Mouse (Mus musculus): ENCODE results near the gene Ankdd1a. TPM values are rescaled to one million over a fixed set of nuclear protein-coding genes. Genes with fewer than 3 reads are reported as not detected.

Gene Ankdd1a
- polyA plus RNA-seq, 1 experiment from 2014 or later = not detected

DNA sequence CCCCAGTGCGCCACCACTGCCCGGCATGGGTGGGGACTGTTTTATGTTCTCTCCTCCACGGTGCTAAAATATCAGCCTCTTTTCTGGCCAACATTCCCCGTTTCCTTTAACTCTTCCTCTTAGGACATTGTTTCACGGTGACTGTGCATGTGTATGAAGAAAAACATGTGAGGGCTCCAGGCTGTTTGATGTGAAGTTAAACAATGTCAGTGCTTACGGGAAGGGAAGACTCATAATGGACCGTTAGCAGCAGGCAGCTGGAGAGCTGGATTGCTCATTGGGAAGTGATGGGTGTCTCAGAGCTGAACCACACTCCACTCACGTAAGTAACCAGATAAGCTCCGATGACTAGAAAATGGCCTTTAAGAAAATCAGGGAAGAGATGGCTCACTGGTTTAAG lies 19.7 kb upstream of the Ankdd1a start:
- H3K36me3 ChIP-seq = no peaks in the 10 kb centered on the region
- H3K9me3 ChIP-seq (replicated peaks) = no peaks in the 10 kb centered on the region
- no peak for DNase-seq (ENCODE audit: low spot score)
- H3K27ac ChIP-seq (replicated peaks) = no peak overlapping the region
- WGBS = 94% methylated on average over 9 of the region's 9 CpGs
- H3K4me1 ChIP-seq = peaks cover 2% of the 10 kb centered on the region; the same call in 1 of the 2 replicates
- H3K27me3 ChIP-seq (ENCODE audit: low read depth, poor library complexity, severe bottlenecking) = no peaks in the 10 kb centered on the region
- H3K4me3 ChIP-seq = no peak overlapping the region

DNA sequence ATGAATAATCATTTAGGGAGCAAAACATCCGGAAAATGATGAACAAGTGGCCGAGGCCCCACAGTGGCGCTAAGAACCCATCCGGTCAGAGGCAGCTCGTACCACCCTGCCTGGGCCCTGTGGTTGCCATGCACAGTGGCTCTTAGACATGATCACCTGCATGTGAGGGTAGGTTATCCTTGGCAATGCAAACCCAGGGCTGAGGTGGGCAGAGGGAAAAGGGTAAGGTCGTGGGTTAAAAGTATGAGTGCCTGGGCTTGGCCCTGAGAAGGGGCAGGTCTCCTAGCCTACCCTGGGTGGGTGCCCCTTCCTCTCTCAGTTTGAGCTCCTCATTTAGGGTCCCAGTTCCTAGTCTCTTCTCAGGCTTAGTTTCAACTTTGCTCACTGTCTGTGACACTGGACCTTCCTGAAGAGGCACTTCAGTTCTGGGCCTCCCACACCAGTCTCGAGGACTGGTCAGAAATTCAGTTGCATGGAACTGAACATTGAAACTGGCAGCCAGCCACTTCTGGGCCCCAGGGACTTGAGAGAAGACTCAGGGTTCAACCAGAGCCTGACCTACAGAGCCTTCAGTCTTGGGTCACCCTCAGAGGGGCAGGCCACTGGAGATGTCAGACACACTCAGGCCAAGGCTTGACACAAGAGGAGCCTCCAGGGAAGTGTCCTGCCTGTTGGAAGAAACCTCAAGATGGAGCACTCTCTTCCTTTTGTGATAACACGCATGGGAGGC lies 18.1 kb upstream of the Ankdd1a start:
- H3K4me3 ChIP-seq = no peak overlapping the region
- H3K9me3 ChIP-seq (replicated peaks) = 0 out of 2 replicates have a peak, but pooled peaks cover 6% of the 10 kb centered on the region
- no peak overlapping the region for H3K27ac ChIP-seq (replicated peaks)
- no peak for DNase-seq (ENCODE audit: low spot score)
- 91% methylated on average over 8 of the region's 8 CpGs for WGBS
- H3K4me1 ChIP-seq = peaks cover 2% of the 10 kb centered on the region; the same call in 1 of the 2 replicates
- H3K36me3 ChIP-seq = no peaks in the 10 kb centered on the region
- no peaks in the 10 kb centered on the region for H3K27me3 ChIP-seq (ENCODE audit: low read depth, poor library complexity, severe bottlenecking)

DNA sequence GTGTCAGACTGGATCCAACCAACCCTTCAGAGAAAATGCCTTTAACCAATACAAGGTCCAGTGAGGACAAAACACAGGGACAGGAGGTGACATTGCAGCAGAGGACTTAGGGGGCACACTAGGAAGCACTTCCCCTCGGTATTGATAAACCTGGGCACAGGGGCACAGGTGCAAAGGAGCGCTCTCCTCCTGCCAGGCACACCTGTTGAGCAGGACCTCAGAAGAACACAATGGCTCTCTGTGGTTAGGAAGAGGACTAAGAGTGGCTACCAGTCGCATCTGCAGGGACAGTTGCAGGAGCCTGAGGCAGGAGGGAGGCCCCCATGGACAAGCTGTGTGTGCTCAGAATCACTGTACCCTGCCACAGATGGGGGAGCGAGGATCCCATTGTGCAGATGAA lies 16.5 kb upstream of the Ankdd1a start:
- H3K4me3 ChIP-seq = no peak overlapping the region
- H3K4me1 ChIP-seq = no peaks in the 10 kb centered on the region
- DNase-seq (ENCODE audit: low spot score) = no peak
- no peak overlapping the region for H3K27ac ChIP-seq (replicated peaks)
- H3K27me3 ChIP-seq (ENCODE audit: low read depth, poor library complexity, severe bottlenecking) = no peaks in the 10 kb centered on the region
- WGBS = 71% methylated on average over 4 of the region's 4 CpGs
- no peaks in the 10 kb centered on the region for H3K36me3 ChIP-seq
- 0 out of 2 replicates have a peak, but pooled peaks cover 6% of the 10 kb centered on the region for H3K9me3 ChIP-seq (replicated peaks)

DNA sequence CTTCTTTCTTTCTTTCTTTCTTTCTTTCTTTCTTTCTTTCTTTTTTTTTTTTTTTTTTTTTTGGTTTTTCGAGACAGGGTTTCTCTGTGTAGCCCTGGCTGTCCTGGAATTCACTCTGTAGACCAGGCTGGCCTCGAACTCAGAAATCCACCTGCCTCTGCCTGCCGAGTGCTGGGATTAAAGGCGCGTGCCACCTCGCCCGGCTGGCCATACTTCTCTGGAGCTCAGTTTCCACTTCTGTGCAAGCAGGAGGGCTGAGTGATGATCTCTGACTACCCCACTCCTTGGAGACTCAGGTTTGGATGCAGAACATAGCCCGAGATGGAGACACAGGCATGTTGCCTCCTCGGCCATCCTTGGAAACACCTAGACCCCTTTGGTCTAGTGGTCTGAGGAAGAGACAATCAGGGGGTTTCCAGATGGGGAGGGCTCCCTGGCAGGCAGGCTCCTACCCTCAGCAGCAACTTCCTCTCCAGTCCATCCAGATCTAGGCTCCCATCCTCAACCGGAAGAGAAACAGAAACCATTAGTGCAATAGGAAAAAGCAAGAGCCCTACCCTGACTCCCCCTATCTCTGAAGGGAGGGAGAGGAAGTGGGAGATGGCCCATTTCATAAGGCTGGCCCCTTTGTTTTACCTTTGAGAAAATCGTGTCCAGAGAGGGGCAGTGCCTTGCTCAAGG lies 15.9 kb upstream of the Ankdd1a start:
- Histone ChIP-seq H3K36me3 (no peaks in the 10 kb centered on the region), H3K4me3 (no peak overlapping the region), H3K27ac (replicated peaks) (no peak overlapping the region), H3K4me1 (no peaks in the 10 kb centered on the region), H3K27me3 (ENCODE audit: low read depth, poor library complexity, severe bottlenecking) (no peaks in the 10 kb centered on the region), H3K9me3 (replicated peaks) (0 out of 2 replicates have a peak, but pooled peaks cover 6% of the 10 kb centered on the region)
- DNase-seq (ENCODE audit: low spot score) = no peak
- WGBS = 89% methylated on average over 11 of the region's 11 CpGs

DNA sequence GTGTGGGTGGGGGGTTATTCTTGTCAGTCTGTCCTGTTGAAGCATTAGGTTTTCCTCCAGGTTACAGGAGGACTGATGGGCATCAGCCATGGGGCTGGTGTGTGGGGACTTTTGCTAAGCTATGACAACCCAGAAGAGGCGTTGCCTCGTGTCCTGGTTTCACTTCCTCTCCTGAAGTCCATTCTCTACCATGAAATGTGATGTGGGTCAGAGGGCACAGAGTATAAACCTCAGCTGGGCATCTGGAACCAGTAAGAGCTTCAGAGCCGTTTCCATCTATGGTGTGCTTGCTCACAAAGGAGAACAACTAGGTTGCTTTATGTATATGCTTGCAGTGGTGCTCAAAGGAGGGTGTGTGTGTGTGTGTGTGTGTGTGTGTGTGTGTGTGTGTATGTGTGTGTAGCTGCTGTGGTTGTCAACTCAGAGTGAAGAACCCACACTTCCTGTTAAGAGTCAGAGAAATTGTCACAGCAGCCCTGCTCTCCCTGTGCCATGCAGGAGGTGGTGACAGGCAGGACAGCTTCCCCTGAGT lies 15.3 kb upstream of the Ankdd1a start:
- WGBS = 84% methylated on average over 3 of the region's 3 CpGs
- no peaks in the 10 kb centered on the region for H3K36me3 ChIP-seq

DNA sequence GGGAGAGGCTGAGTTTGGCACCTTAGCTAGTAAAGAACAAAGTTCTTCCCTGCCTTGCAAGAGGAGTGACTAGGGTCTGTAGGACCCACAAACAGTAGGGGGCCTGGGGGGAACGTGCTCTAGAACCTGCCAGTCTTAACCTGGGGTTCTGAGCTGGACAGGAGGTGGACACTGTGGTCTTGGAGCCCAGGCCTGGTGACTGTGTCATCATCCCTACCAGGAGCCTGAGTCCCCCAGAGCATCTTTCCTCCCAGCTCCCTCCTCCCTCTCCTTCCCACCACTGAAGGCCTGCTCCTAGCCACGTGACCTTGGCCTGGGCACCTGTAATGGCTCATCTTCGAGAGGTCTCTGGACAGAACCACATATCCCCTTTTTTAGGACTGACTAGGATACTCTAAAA lies 14.1 kb upstream of the Ankdd1a start:
- Histone ChIP-seq H3K27me3 (ENCODE audit: low read depth, poor library complexity, severe bottlenecking) (no peaks in the 10 kb centered on the region), H3K4me3 (no peak overlapping the region), H3K36me3 (no peaks in the 10 kb centered on the region), H3K9me3 (replicated peaks) (0 out of 2 replicates have a peak, but pooled peaks cover 6% of the 10 kb centered on the region), H3K27ac (replicated peaks) (no peak overlapping the region), H3K4me1 (no peaks in the 10 kb centered on the region)
- 85% methylated on average over 3 of the region's 3 CpGs for WGBS
- no peak for DNase-seq (ENCODE audit: low spot score)

More for the DNA sequence above, 15.3 kb upstream of the Ankdd1a start:
- DNase-seq (ENCODE audit: low spot score) = no peak
- H3K9me3 ChIP-seq (replicated peaks) = 0 out of 2 replicates have a peak, but pooled peaks cover 6% of the 10 kb centered on the region
- no peaks in the 10 kb centered on the region for H3K27me3 ChIP-seq (ENCODE audit: low read depth, poor library complexity, severe bottlenecking)
- no peak overlapping the region for H3K27ac ChIP-seq (replicated peaks)
- H3K4me3 ChIP-seq = no peak overlapping the region
- no peaks in the 10 kb centered on the region for H3K4me1 ChIP-seq

DNA sequence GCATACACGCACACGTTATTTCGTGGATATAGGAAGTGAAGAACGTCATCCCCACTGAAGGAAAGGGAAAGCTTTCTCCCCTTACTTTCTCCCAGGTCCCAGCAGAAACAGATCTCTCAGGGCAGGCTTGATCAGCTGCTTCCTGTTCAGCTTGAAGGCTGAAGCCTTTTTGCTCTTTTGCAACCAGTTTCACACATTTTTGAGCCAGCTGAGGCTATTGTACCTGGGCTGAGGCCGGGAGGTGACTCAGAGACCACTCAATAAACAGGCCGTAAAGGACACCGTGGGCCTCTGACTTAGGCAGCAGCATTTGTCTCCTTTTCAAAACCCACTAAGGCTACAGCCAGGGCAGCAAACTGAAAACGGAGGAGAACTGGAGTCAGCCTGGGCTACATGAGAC lies 13.0 kb upstream of the Ankdd1a start:
- H3K27ac ChIP-seq (replicated peaks) = no peak overlapping the region
- no peaks in the 10 kb centered on the region for H3K36me3 ChIP-seq
- H3K27me3 ChIP-seq (ENCODE audit: low read depth, poor library complexity, severe bottlenecking) = no peaks in the 10 kb centered on the region
- DNase-seq (ENCODE audit: low spot score) = no peak
- no peak overlapping the region for H3K4me3 ChIP-seq
- no peaks in the 10 kb centered on the region for H3K4me1 ChIP-seq
- H3K9me3 ChIP-seq (replicated peaks) = 0 out of 2 replicates have a peak, but pooled peaks cover 6% of the 10 kb centered on the region
- 90% methylated on average over 8 of the region's 8 CpGs for WGBS

DNA sequence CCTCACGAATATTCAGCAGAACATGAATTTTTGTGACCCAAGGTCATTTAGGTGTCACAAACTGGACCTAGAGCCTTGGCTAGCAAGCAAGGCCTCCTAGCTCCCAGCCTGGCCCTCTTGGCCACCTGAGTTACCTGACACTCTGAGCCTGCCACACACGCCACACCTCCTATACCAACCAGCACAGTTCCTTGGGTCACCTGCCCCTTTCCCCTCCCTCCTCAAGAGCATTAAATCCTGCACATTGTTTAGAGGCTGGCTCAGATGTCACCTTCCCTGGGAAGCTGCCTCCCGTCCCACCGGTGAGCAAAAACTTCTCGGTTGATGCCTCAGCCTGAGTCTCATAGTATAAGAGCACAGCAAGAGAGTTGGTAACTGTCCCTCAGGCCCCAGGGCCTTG lies 11.3 kb upstream of the Ankdd1a start:
- H3K27me3 ChIP-seq (ENCODE audit: low read depth, poor library complexity, severe bottlenecking) = no peaks in the 10 kb centered on the region
- no peak for DNase-seq (ENCODE audit: low spot score)
- no peak overlapping the region for H3K27ac ChIP-seq (replicated peaks)
- no peaks in the 10 kb centered on the region for H3K36me3 ChIP-seq
- WGBS = 80% methylated on average over 5 of the region's 5 CpGs
- no peak overlapping the region for H3K4me3 ChIP-seq
- H3K9me3 ChIP-seq (replicated peaks) = 0 out of 2 replicates have a peak, but pooled peaks cover 6% of the 10 kb centered on the region
- H3K4me1 ChIP-seq = no peaks in the 10 kb centered on the region

DNA sequence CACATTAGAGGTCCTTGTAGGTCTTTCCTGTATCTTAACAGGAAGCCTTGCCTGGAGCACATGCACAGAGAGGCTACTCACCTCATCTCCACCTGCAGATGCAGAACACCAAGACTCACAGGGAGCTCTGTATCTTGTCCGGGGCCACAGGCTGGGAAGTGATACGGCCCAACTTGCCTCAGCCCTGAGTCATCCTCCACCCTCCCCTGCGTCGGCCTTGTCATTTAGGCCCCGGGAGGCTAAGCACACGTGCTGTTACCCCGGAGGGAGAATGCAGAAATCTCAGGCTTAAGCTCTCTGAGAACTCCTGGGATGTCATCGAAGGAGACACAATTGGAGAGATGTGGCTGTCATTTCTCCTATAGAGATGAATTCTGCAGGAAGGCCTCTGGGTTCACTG lies 9.7 kb upstream of the Ankdd1a start:
- no peaks in the 10 kb centered on the region for H3K4me1 ChIP-seq
- DNase-seq (ENCODE audit: low spot score) = no peak
- H3K9me3 ChIP-seq (replicated peaks) = 0 out of 2 replicates have a peak, but pooled peaks cover 6% of the 10 kb centered on the region
- no peak overlapping the region for H3K27ac ChIP-seq (replicated peaks)
- H3K4me3 ChIP-seq = no peak overlapping the region
- H3K27me3 ChIP-seq (ENCODE audit: low read depth, poor library complexity, severe bottlenecking) = no peaks in the 10 kb centered on the region
- no peaks in the 10 kb centered on the region for H3K36me3 ChIP-seq
- WGBS = 53% methylated on average over 8 of the region's 8 CpGs

DNA sequence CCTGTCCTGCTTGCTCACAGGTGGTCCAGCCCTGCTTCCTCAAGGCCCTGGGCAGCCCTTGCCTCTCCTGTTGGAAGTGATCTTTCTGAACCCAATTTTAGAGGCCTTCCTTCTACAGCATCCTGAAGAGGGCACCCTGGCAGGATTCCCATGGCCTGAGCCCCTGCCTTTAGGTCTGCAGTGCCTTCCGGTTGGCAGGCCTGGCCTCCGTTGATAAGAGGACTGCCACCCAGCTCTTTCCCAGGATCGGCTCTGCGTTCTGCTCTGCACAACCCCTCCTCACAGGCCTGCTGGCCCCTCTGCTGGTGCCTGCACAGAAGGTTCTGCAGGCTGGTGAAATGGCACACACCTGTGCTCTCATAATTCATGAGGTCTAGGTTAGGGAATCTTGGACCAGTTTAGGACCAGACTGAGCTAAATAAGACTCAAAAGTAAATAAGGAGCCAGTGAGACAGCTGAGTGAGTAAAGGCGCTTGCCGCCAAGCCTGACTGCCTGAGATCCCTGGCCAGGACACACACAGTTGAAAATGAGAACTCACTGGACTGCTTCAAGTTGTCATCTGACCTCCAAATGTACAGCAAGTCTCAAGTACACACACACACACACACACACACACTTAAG lies 8.5 kb upstream of the Ankdd1a start:
- 83% methylated on average over 6 of the region's 6 CpGs for WGBS

DNA sequence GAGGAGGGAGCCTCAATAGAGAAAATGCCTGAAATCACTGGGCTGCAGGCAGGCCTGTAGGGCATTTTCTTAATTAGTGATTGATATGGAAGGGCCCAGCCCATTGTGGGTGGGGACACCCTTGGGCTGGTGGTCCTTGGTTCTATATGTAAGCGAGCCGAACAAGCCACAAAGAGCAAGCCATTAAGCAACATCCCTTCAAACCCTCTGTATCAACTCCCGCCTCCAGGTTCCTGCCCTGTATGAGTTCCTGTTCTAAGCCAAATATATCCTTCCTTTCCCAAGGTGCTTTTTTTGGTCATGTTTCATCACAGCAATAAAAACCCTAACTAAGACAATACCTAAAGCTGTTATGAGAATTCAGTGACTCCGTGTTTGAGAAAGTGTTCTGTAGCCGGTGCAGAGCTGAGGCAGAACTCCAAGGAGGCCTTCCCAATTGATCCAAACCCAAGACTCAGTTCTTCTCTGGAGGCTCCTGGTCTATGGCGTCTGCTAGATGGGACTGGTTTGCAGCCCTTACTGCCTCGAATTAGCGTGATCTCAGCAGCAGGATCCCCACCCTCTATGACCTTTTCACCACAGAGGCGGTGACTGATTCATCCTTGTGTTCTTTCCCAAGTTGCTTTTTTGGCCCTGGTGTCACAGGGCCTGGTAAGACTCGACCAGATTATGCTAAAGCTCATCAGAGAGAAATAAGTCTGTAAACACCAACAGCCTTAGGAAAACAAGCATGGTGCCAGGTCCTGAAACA lies 5.6 kb upstream of the Ankdd1a start:
- 83% methylated on average over 10 of the region's 10 CpGs for WGBS
- Histone ChIP-seq H3K9me3 (replicated peaks) (no peaks in the 10 kb centered on the region), H3K4me1 (peaks cover 11% of the 10 kb centered on the region), H3K27ac (replicated peaks) (no peak overlapping the region), H3K27me3 (ENCODE audit: low read depth, poor library complexity, severe bottlenecking) (peaks cover 10% of the 10 kb centered on the region), H3K36me3 (no peaks in the 10 kb centered on the region), H3K4me3 (no peak overlapping the region)
- no peak for DNase-seq (ENCODE audit: low spot score)

More for the DNA sequence above, 8.5 kb upstream of the Ankdd1a start:
- Histone ChIP-seq H3K27me3 (ENCODE audit: low read depth, poor library complexity, severe bottlenecking) (no peaks in the 10 kb centered on the region), H3K4me3 (no peak overlapping the region), H3K36me3 (no peaks in the 10 kb centered on the region), H3K9me3 (replicated peaks) (no peaks in the 10 kb centered on the region), H3K27ac (replicated peaks) (0 out of 2 replicates have a peak overlapping the region, but pooled peaks have one; percentile 19), H3K4me1 (peaks cover 4% of the 10 kb centered on the region; the same call in 1 of the 2 replicates)
- no peak for DNase-seq (ENCODE audit: low spot score)

All from midbrain, embryonic 10.5 days (tissue).